Mouse (Mus musculus): ENCODE measurements at regions not wholly inside any gene's neighbourhood (a gene's known extent, or its start where the extent isn't known, plus 50 kb on each side); places are given as distances from the start of the nearest gene placed in this dataset.
"Not testable (repeated sequence)": the region's sequence is repeated elsewhere in the genome, so short reads cannot be mapped to it uniquely, and the experiment has no call there.

DNA sequence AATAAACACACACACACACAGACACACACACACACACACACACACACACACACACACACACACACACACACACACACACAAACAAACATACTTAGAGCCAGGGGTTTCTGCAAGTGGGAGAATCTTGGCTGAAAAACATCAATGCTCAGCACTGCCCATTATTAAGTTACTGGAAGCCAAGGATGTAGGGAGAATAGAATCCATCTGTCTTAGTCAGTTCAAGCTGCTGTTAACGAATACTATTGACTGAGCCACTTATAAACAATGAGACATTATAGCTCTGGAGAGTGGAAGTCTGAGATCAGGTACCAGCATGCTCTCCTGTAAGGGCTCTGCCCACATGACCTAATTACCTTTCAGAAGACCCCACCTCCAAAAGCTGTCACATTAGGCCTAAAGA lies 87.4 kb downstream of the Fam174b start:
- Histone ChIP-seq H3K4me1 (ENCODE audit: control insufficient read depth, insufficient read depth, insufficient read length) (no peaks in the 10 kb centered on the region), H3K27ac (ENCODE audit: insufficient read depth, low read length) (no peak overlapping the region), H3K36me3 (ENCODE audit: control insufficient read depth, insufficient read depth, low read length) (no peaks in the 10 kb centered on the region), H3K27me3 (ENCODE audit: control insufficient read depth, insufficient read depth, low read length) (no peaks in the 10 kb centered on the region), H3K4me3 (ENCODE audit: extremely low read depth, insufficient read depth, insufficient read length) (no peak overlapping the region)
- DNase-seq (ENCODE audit: low read depth in 1 of 2, low spot score in 2 of 2), result no peak
- no peak for TF ChIP-seq POLR2A (IDR thresholded peaks at IDR 0.05; ENCODE audit: low read depth, low read length)
- TF ChIP-seq CTCF (IDR thresholded peaks at IDR 0.05; ENCODE audit: extremely low read depth, insufficient read depth, insufficient read length, insufficient replicate concordance), result no peak
- WGBS, result 61% methylated on average over 1 of the region's 1 CpGs

- Histone ChIP-seq H3K27ac (ENCODE audit: insufficient read depth, low read length) (no peak overlapping the region), H3K36me3 (ENCODE audit: control insufficient read depth, insufficient read depth, low read length) (no peaks in the 10 kb centered on the region), H3K4me1 (ENCODE audit: control insufficient read depth, insufficient read depth, insufficient read length) (no peaks in the 10 kb centered on the region), H3K4me3 (ENCODE audit: extremely low read depth, insufficient read depth, insufficient read length) (no peak overlapping the region), H3K27me3 (ENCODE audit: control insufficient read depth, insufficient read depth, low read length) (no peaks in the 10 kb centered on the region)
- 74% methylated on average over 6 of the region's 6 CpGs for WGBS
- TF ChIP-seq POLR2A (IDR thresholded peaks at IDR 0.05; ENCODE audit: low read depth, low read length) (no peak), CTCF (IDR thresholded peaks at IDR 0.05; ENCODE audit: extremely low read depth, insufficient read depth, insufficient read length, insufficient replicate concordance) (no peak)
- DNase-seq (ENCODE audit: low read depth in 1 of 2, low spot score in 2 of 2), result no peak
Measured at GRCm38 (mm10) chr7:73830581-73830980, 90.5 kb downstream of the Fam174b start.

DNA sequence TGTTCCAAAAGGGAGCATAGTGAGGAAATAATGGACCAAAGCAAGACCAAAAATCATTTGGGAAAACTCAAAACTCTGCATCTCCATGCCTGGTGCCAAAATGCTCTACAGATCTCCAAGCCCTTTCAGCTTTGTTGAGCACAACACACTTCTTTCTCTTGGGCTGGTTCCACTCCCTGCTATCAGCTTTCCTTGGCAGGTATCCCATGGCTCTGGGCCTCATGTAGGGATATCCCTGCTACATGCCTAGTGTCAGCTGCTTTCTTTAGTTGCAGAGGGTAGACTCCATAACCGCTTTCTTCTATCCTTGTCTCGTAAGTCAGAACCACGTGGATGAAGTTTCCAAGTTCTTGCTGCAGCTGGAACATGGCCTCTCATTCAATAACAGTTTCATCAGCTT lies 100.3 kb downstream of the Fam174b start:
- Histone ChIP-seq H3K27ac (ENCODE audit: insufficient read depth, low read length) (no peak overlapping the region), H3K4me1 (ENCODE audit: control insufficient read depth, insufficient read depth, insufficient read length) (no peaks in the 10 kb centered on the region), H3K4me3 (ENCODE audit: extremely low read depth, insufficient read depth, insufficient read length) (no peak overlapping the region), H3K36me3 (ENCODE audit: control insufficient read depth, insufficient read depth, low read length) (no peaks in the 10 kb centered on the region), H3K27me3 (ENCODE audit: control insufficient read depth, insufficient read depth, low read length) (no peaks in the 10 kb centered on the region)
- no peak for DNase-seq (ENCODE audit: low read depth in 1 of 2, low spot score in 2 of 2)
- TF ChIP-seq POLR2A (IDR thresholded peaks at IDR 0.05; ENCODE audit: low read depth, low read length) (no peak), CTCF (IDR thresholded peaks at IDR 0.05; ENCODE audit: extremely low read depth, insufficient read depth, insufficient read length, insufficient replicate concordance) (no peak)
- 87% methylated on average over 3 of the region's 3 CpGs for WGBS

DNA sequence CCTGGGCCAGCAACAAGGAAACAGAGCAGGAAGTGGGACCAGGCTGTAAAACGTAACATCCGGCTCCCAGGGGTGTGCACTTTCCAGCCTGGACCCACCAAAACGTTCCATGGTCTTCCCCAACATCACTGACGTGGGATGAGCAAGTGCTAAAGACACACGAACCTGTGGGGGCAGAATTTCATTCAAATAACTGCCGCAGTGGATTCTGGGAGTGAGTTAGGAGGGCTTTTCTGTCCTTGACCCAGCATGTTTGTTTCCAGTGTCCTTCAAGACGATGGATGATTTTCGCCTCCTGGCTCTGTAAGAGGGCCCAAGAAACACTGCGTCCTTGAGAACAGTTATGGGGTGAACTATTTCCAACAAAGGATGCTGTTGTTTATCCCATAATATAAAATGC lies 112.1 kb downstream of the Fam174b start:
- Histone ChIP-seq H3K36me3 (ENCODE audit: control insufficient read depth, insufficient read depth, low read length) (no peaks in the 10 kb centered on the region), H3K27me3 (ENCODE audit: control insufficient read depth, insufficient read depth, low read length) (no peaks in the 10 kb centered on the region), H3K27ac (ENCODE audit: insufficient read depth, low read length) (no peak overlapping the region), H3K4me3 (ENCODE audit: extremely low read depth, insufficient read depth, insufficient read length) (no peak overlapping the region), H3K4me1 (ENCODE audit: control insufficient read depth, insufficient read depth, insufficient read length) (no peaks in the 10 kb centered on the region)
- TF ChIP-seq POLR2A (IDR thresholded peaks at IDR 0.05; ENCODE audit: low read depth, low read length) (no peak), CTCF (IDR thresholded peaks at IDR 0.05; ENCODE audit: extremely low read depth, insufficient read depth, insufficient read length, insufficient replicate concordance) (no peak)
- WGBS, result 69% methylated on average over 9 of the region's 9 CpGs
- no peak for DNase-seq (ENCODE audit: low read depth in 1 of 2, low spot score in 2 of 2)

DNA sequence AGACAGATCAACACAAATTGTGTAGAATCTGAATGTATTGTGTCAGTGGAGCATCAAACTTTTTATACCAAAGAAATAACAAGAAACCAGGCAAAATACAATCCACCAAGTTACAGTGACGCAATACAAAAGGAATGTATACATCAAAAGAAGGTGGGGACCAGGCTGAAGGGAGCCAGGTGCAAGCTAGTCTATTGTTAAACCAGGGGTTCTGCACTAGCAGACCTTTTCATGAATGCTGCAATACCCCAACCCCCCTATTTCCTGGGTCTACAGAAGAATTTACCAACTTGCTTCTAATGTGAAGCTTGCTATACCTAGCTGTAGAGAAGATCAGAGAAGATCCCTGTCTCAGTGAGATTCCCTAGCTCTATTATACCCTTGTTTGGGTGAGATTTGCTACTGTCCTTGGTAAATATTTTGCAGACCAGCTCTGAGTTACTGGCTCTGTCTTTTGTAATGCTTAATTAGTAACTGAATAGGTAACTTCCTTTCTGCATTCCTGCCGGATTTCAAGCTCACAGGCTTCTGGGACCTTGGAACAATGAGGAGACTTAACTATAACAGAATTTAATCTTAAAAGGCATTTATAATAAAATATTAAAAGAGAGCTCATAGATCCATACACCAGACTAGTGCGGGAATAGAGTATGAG lies 113.3 kb downstream of the Fam174b start:
- not testable (repeated sequence) for H3K4me1 ChIP-seq (ENCODE audit: control insufficient read depth, insufficient read depth, insufficient read length); H3K4me3 ChIP-seq (ENCODE audit: extremely low read depth, insufficient read depth, insufficient read length); DNase-seq (ENCODE audit: low read depth in 1 of 2, low spot score in 2 of 2); H3K36me3 ChIP-seq (ENCODE audit: control insufficient read depth, insufficient read depth, low read length); H3K27ac ChIP-seq (ENCODE audit: insufficient read depth, low read length); H3K27me3 ChIP-seq (ENCODE audit: control insufficient read depth, insufficient read depth, low read length)
- WGBS, result 77% methylated on average over 3 of the region's 3 CpGs

GRCm38 (mm10) chr7:73855489-73855888 lies 115.4 kb downstream of the Fam174b start:
- no peak overlapping the region for H3K4me3 ChIP-seq (ENCODE audit: extremely low read depth, insufficient read depth, insufficient read length)
- no peak for DNase-seq (ENCODE audit: low read depth in 1 of 2, low spot score in 2 of 2)
- WGBS, result 34% methylated on average over 4 of the region's 4 CpGs

DNA sequence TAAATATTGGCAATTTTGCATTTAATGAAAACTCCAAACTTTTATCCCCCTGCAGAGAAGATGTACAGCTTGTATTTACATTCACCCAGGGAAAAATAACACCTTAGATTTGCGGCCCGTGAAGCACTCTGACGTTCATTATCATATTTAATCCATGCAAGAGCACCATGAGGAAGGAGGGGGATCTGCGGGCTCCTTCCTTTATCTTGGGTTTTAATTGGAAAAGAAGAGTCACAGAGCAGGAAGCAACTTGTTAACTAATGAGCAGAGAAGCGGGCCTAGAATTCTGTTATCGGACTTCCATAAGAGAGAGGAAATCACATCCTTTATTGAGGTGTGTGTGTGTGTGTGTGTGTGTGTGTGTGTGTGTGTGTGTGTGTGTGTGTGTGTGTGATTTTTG lies 116.8 kb downstream of the Fam174b start:
- Histone ChIP-seq H3K27me3 (ENCODE audit: control insufficient read depth, insufficient read depth, low read length) (no peaks in the 10 kb centered on the region), H3K27ac (ENCODE audit: insufficient read depth, low read length) (no peak overlapping the region), H3K36me3 (ENCODE audit: control insufficient read depth, insufficient read depth, low read length) (no peaks in the 10 kb centered on the region), H3K4me1 (ENCODE audit: control insufficient read depth, insufficient read depth, insufficient read length) (no peaks in the 10 kb centered on the region), H3K4me3 (ENCODE audit: extremely low read depth, insufficient read depth, insufficient read length) (no peak overlapping the region)
- TF ChIP-seq CTCF (IDR thresholded peaks at IDR 0.05; ENCODE audit: extremely low read depth, insufficient read depth, insufficient read length, insufficient replicate concordance) (no peak), POLR2A (IDR thresholded peaks at IDR 0.05; ENCODE audit: low read depth, low read length) (no peak)
- 85% methylated on average over 6 of the region's 6 CpGs for WGBS
- no peak for DNase-seq (ENCODE audit: low read depth in 1 of 2, low spot score in 2 of 2)

More at GRCm38 (mm10) chr7:73855489-73855888, 115.4 kb downstream of the Fam174b start:
- Histone ChIP-seq H3K27ac (ENCODE audit: insufficient read depth, low read length) (no peak overlapping the region), H3K36me3 (ENCODE audit: control insufficient read depth, insufficient read depth, low read length) (no peaks in the 10 kb centered on the region), H3K4me1 (ENCODE audit: control insufficient read depth, insufficient read depth, insufficient read length) (no peaks in the 10 kb centered on the region), H3K27me3 (ENCODE audit: control insufficient read depth, insufficient read depth, low read length) (no peaks in the 10 kb centered on the region)
- TF ChIP-seq POLR2A (IDR thresholded peaks at IDR 0.05; ENCODE audit: low read depth, low read length) (no peak), CTCF (IDR thresholded peaks at IDR 0.05; ENCODE audit: extremely low read depth, insufficient read depth, insufficient read length, insufficient replicate concordance) (peak; percentile 16; the same call in 1 of the 2 replicates)

Data from spleen, adult 2 months (tissue).